Mouse (Mus musculus) G1E (cell line): ENCODE data around the gene Coq4. TPM values are rescaled to one million over a fixed set of nuclear protein-coding genes. Genes with fewer than 3 reads are reported as not detected.

Experiments used
- ATAC-seq: 2 replicates; pipeline ENCODE4 v1.8.0; 2016; ENCODE audit warnings: mild to moderate bottlenecking; ENCODE audit not compliant: insufficient number of reproducible peaks, poor library complexity, low FRiP score, severe bottlenecking; ENCODE audit errors: extremely low read depth
- DNase-seq: peaks from one replicate; pipeline ENCODE4 v3.0.0; 2012; ENCODE audit warnings: low spot score
- H3K27me3 ChIP-seq: 2 replicates; pipeline ENCODE4 v1.6.1; 2012; ENCODE audit warnings: mild to moderate bottlenecking, low read length, inconsistent platforms; ENCODE audit not compliant: insufficient read depth
- H3K36me3 ChIP-seq: replicated peaks from 2 replicates; pipeline ENCODE3; 2012; ENCODE audit warnings: mild to moderate bottlenecking, inconsistent platforms
- H3K4me1 ChIP-seq: 2 replicates; pipeline ENCODE4 v1.6.1; 2012; ENCODE audit warnings: low read depth, low read length, inconsistent platforms, mixed read lengths; ENCODE audit not compliant: insufficient read depth
- H3K4me3 ChIP-seq: 2 replicates; pipeline ENCODE4 v1.5.1; 2012; ENCODE audit warnings: low read depth, mild to moderate bottlenecking, inconsistent platforms, low read length, moderate library complexity, mixed read lengths
- H3K9me3 ChIP-seq: replicated peaks from 2 replicates; pipeline ENCODE4 v1.6.1; 2012; ENCODE audit warnings: inconsistent platforms
- CTCF ChIP-seq: IDR thresholded peaks from 2 replicates; pipeline ENCODE4 v1.5.1; 2012; ENCODE audit warnings: low read depth, low read length, inconsistent platforms, mixed read lengths
- GATA1 ChIP-seq: IDR thresholded peaks from 2 replicates; pipeline ENCODE4 v1.6.1; 2012; ENCODE audit warnings: borderline replicate concordance, low read length, inconsistent platforms, mixed read lengths
- GATA2 ChIP-seq: IDR thresholded peaks from 2 replicates; pipeline ENCODE4 v1.6.1; 2012; ENCODE audit warnings: low read depth, low read length, inconsistent platforms, borderline replicate concordance
- POLR2AphosphoS5 ChIP-seq: IDR thresholded peaks from 2 replicates; pipeline ENCODE4 v1.6.1; 2012; ENCODE audit warnings: low read depth, low read length, inconsistent platforms; ENCODE audit not compliant: insufficient replicate concordance
- TAL1 ChIP-seq: conservative IDR thresholded peaks from 2 replicates; pipeline ENCODE4 v1.6.1; 2012; ENCODE audit warnings: low read depth, low read length, inconsistent platforms, mixed read lengths
- polyA plus RNA-seq: library from polyadenylated mRNA; stranded (reverse); fragments of >175 nt; gene quantifications from 2 replicates; pipeline ENCODE4 v1.2.3, GENCODE M21; 2012
- total RNA-seq, 2 experiments: library from RNA; stranded (forward) in 1 of 2; stranded (reverse) in 1 of 2; fragments of 200-1000 nt in 1 of 2; fragments of >200 nt in 1 of 2; fragmentation: Nextera tagmentation in 1 of 2; gene quantifications; 2 replicates each; pipeline ENCODE4 v1.2.3; 2014 to 2017

Gene Coq4
- total and polyA plus RNA-seq, 3 experiments = 11.1 to 242 (median 20.1) TPM

GRCm38 (mm10) chr2:29843231-29844105, 56.2 kb downstream of the Coq4 start:
- no peak for TF ChIP-seq TAL1
- no peak for TF ChIP-seq CTCF
- TF ChIP-seq GATA2 = no peak
- TF ChIP-seq GATA1 = no peak
- TF ChIP-seq POLR2AphosphoS5 = no peak
- no peak overlapping the region for H3K4me3 ChIP-seq
- H3K4me1 ChIP-seq = 0 out of 2 replicates have a peak, but pooled peaks cover 2% of the 10 kb centered on the region
- no peak for DNase-seq
- peaks cover 96% of the 10 kb centered on the region for H3K36me3 ChIP-seq
- H3K9me3 ChIP-seq = peaks cover 2% of the 10 kb centered on the region; the same call in 1 of the 2 replicates
- no peak for ATAC-seq
- no peaks in the 10 kb centered on the region for H3K27me3 ChIP-seq

DNA sequence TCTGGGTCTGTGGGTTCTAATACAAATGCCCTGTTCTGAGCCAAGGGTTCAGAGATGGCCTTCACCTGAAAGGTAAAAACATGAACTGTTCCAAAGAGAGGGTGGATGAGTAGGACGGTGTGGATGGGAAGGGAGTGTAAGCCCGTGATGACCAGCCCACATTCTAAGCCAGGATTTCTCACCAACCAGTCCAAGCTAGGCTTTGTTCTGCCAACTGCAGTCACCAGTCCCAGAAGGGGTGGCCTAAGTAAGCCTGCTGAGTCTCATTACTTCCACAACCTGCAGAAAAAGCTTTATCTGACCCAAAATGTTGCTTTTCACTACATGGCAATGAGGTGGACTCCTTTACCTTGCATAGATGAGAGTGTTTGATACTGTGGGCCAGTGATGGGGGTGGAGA, 56.8 kb downstream of the Coq4 start:
- 0 out of 2 replicates have a peak, but pooled peaks cover 2% of the 10 kb centered on the region for H3K4me1 ChIP-seq
- no peak for TF ChIP-seq POLR2AphosphoS5
- TF ChIP-seq GATA2 = no peak
- TF ChIP-seq CTCF = no peak
- TF ChIP-seq GATA1 = no peak
- no peak for TF ChIP-seq TAL1
- ATAC-seq = no peak
- no peak for DNase-seq
- H3K4me3 ChIP-seq = no peak overlapping the region
- H3K9me3 ChIP-seq = peaks cover 2% of the 10 kb centered on the region; the same call in 1 of the 2 replicates
- H3K36me3 ChIP-seq = peaks cover 96% of the 10 kb centered on the region
- H3K27me3 ChIP-seq = no peaks in the 10 kb centered on the region

DNA sequence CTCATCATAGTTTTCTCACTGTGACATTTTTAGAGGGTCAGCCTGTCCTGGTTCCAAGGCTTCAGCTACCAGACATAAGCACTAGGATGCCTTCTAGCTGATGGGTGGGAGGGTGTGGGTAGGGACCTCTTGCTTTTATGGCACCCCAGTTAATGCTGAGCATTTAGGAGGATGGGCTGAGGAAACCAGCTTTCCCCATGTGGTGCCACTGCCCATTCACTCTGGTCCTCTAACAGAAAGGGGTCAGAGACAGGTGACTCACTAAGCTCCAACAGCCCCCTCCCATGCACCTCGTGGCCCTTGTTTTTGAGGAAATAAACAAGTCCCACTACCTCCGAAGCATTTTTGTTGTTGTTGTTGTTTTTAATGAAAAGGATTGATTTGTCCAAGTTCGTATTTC, 57.4 kb downstream of the Coq4 start:
- H3K4me1 ChIP-seq = peaks cover 2% of the 10 kb centered on the region

GRCm38 (mm10) chr2:29845636-29846035, 58.3 kb downstream of the Coq4 start:
- ATAC-seq = no peak
- H3K36me3 ChIP-seq = peaks cover 82% of the 10 kb centered on the region
- H3K9me3 ChIP-seq = peaks cover 2% of the 10 kb centered on the region; the same call in 1 of the 2 replicates
- H3K4me3 ChIP-seq = no peak overlapping the region
- TF ChIP-seq TAL1 = no peak
- no peak for TF ChIP-seq POLR2AphosphoS5
- TF ChIP-seq GATA2 = no peak
- TF ChIP-seq GATA1 = no peak
- no peak for TF ChIP-seq CTCF
- peaks cover 6% of the 10 kb centered on the region for H3K4me1 ChIP-seq
- no peaks in the 10 kb centered on the region for H3K27me3 ChIP-seq
- DNase-seq = no peak

More for the DNA sequence above, 57.4 kb downstream of the Coq4 start:
- ATAC-seq = no peak
- peaks cover 2% of the 10 kb centered on the region; the same call in 1 of the 2 replicates for H3K9me3 ChIP-seq
- no peaks in the 10 kb centered on the region for H3K27me3 ChIP-seq
- H3K4me3 ChIP-seq = no peak overlapping the region
- TF ChIP-seq POLR2AphosphoS5 (no peak), CTCF (no peak), GATA1 (no peak), GATA2 (no peak), TAL1 (no peak)
- DNase-seq = no peak
- peaks cover 92% of the 10 kb centered on the region for H3K36me3 ChIP-seq

GRCm38 (mm10) chr2:29846061-29846853, 59.0 kb downstream of the Coq4 start:
- Histone ChIP-seq H3K9me3 (peaks cover 2% of the 10 kb centered on the region; the same call in 1 of the 2 replicates), H3K4me3 (no peak overlapping the region), H3K4me1 (peaks cover 6% of the 10 kb centered on the region), H3K27me3 (no peaks in the 10 kb centered on the region), H3K36me3 (peaks cover 76% of the 10 kb centered on the region)
- DNase-seq (no peak), ATAC-seq (no peak)
- TF ChIP-seq GATA1 = no peak

DNA sequence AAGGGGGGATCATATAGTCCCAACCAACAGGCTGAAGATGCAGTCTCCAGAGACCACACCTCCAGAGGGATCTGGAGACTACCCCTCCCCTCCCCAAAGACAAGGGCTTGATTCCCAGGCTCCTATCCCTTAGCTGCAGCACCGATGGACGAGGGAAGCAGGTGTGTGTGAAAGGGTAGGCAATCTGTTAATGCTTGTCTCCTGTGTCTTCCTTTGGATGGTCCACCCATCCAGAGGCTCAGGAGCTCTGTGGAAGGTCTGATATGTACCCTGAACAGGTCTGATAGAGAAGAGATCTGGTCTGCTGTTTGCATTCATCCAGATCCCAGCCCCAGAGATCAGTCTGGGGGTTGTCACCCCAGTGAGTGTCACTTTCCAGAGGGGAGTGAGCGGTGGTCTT, 59.6 kb downstream of the Coq4 start:
- Histone ChIP-seq H3K4me1 (peaks cover 6% of the 10 kb centered on the region), H3K27me3 (peaks cover 1% of the 10 kb centered on the region), H3K9me3 (peaks cover 2% of the 10 kb centered on the region; the same call in 1 of the 2 replicates), H3K36me3 (peaks cover 69% of the 10 kb centered on the region), H3K4me3 (no peak overlapping the region)
- TF ChIP-seq GATA2 = no peak
- no peak for TF ChIP-seq TAL1
- TF ChIP-seq POLR2AphosphoS5 = no peak
- no peak for TF ChIP-seq CTCF
- TF ChIP-seq GATA1 = no peak
- DNase-seq = no peak
- no peak for ATAC-seq

Other genes with a start within 250 kb of the Coq4 start
- 42.0 and 42.8 TPM in 2 replicates for gene Rapgef1, start 167.8 kb upstream of the Coq4 start, total RNA-seq (2014; fragmentation: Nextera tagmentation)
- gene Rapgef1, start 167.8 kb upstream of the Coq4 start, total RNA-seq (2017) = 24.3 and 25.4 TPM in 2 replicates
- 37.2 and 43.3 TPM in 2 replicates for gene Rapgef1, start 167.8 kb upstream of the Coq4 start, polyA plus RNA-seq
- not detected in 2 replicates for gene Gm13420, start 35.8 kb upstream of the Coq4 start, total RNA-seq (2014; fragmentation: Nextera tagmentation)
- not detected in 2 replicates for gene Gm13420, start 35.8 kb upstream of the Coq4 start, total RNA-seq (2017)
- not detected in 2 replicates for gene Gm13420, start 35.8 kb upstream of the Coq4 start, polyA plus RNA-seq
- gene Gm13547, start 28.2 kb upstream of the Coq4 start, total RNA-seq (2014; fragmentation: Nextera tagmentation) = not detected in 2 replicates
- 0.93 TPM in 1 of 2 replicates, not detected in the other for gene Gm13547, start 28.2 kb upstream of the Coq4 start, total RNA-seq (2017)
- gene Gm13547, start 28.2 kb upstream of the Coq4 start, polyA plus RNA-seq = not detected in 2 replicates
- 28.1 and 30.5 TPM in 2 replicates for gene Trub2, start 1.0 kb downstream of the Coq4 start, total RNA-seq (2014; fragmentation: Nextera tagmentation)
- 51.7 and 66.4 TPM in 2 replicates for gene Trub2, start 1.0 kb downstream of the Coq4 start, total RNA-seq (2017)
- gene Trub2, start 1.0 kb downstream of the Coq4 start, polyA plus RNA-seq = 5.6 and 7.9 TPM in 2 replicates
- 4.2 and 9.0 TPM in 2 replicates for gene Slc27a4, start 15.1 kb downstream of the Coq4 start, total RNA-seq (2014; fragmentation: Nextera tagmentation)
- 5.5 and 8.6 TPM in 2 replicates for gene Slc27a4, start 15.1 kb downstream of the Coq4 start, total RNA-seq (2017)
- gene Slc27a4, start 15.1 kb downstream of the Coq4 start, polyA plus RNA-seq = 5.7 and 6.7 TPM in 2 replicates
- 10.3 and 15.2 TPM in 2 replicates for gene Urm1, start 32.6 kb downstream of the Coq4 start, total RNA-seq (2014; fragmentation: Nextera tagmentation)
- gene Urm1, start 32.6 kb downstream of the Coq4 start, total RNA-seq (2017) = 19.9 and 23.8 TPM in 2 replicates
- gene Urm1, start 32.6 kb downstream of the Coq4 start, polyA plus RNA-seq = 43.5 and 71.3 TPM in 2 replicates
- gene Cercam, start 81.7 kb downstream of the Coq4 start, total RNA-seq (2014; fragmentation: Nextera tagmentation) = 22.2 and 23.6 TPM in 2 replicates
- gene Cercam, start 81.7 kb downstream of the Coq4 start, total RNA-seq (2017) = 2.9 and 5.1 TPM in 2 replicates
- 17.6 and 21.1 TPM in 2 replicates for gene Cercam, start 81.7 kb downstream of the Coq4 start, polyA plus RNA-seq
- gene Odf2, start 101.7 kb downstream of the Coq4 start, total RNA-seq (2014; fragmentation: Nextera tagmentation) = 72.5 and 158 TPM in 2 replicates
- gene Odf2, start 101.7 kb downstream of the Coq4 start, total RNA-seq (2017) = 64.6 and 70.9 TPM in 2 replicates
- gene Odf2, start 101.7 kb downstream of the Coq4 start, polyA plus RNA-seq = 16.0 and 24.1 TPM in 2 replicates
- gene Gle1, start 147.9 kb downstream of the Coq4 start, total RNA-seq (2014; fragmentation: Nextera tagmentation) = 42.1 and 52.2 TPM in 2 replicates
- 57.2 and 61.6 TPM in 2 replicates for gene Gle1, start 147.9 kb downstream of the Coq4 start, total RNA-seq (2017)
- 42.5 and 62.3 TPM in 2 replicates for gene Gle1, start 147.9 kb downstream of the Coq4 start, polyA plus RNA-seq
- 25.6 and 25.7 TPM in 2 replicates for gene Sptan1, start 178.1 kb downstream of the Coq4 start, total RNA-seq (2014; fragmentation: Nextera tagmentation)
- gene Sptan1, start 178.1 kb downstream of the Coq4 start, total RNA-seq (2017) = 49.4 and 53.2 TPM in 2 replicates
- gene Sptan1, start 178.1 kb downstream of the Coq4 start, polyA plus RNA-seq = 8.8 and 9.3 TPM in 2 replicates